Mouse (Mus musculus) frontal cortex, postnatal 10 days (tissue): Measurements from ENCODE around the gene Ufsp1.
A peak's percentile ranks its signal among the peaks of the same experiment; 100 is the strongest.

Experiments
- DNase-seq, 2 experiments: peaks; one replicate each; pipeline ENCODE4 v3.0.0; 2022; ENCODE audit warnings: low spot score in 2 of 2, mixed read lengths in 1 of 2

Ufsp1 gene

DNA sequence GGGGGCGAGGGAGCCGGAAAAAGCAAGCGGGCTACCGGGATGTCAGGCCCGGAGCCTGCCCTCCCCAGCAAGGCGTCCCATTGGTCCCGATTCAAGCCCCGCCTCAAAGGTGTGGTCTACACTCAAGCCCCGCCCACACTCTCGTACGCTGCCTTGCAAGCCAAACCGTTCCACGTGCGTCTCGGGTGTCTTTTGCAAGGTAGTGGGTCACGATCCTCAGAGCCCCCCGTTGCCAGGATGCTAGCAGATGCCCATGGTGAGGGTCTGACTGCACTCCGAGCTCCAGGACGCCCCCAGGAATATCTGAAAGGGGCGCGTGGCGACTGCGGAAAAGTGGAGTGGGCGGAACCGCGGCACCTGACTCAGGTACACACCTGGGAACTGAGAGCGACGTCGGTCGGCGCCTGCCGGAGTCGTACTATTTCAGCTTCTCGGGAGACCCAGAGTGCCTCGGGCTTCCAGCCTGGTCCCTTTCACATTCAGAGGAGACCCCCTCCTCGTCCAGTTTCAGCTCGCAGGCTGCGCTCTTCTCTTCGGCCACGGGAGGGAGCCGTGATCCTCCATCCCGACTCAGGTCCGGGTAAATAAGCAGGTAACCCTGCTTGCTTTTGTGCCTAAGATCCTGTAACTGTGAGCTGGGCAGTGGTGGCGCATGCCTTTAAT, 39.2 kb downstream of the Ufsp1 start, which contains the start of gene Slc12a9:
TSS of gene Slc12a9 (minus strand) at position 86 of the 663 bp plus-strand sequence.
- DNase-seq: peak; percentile 90 to 92

DNA sequence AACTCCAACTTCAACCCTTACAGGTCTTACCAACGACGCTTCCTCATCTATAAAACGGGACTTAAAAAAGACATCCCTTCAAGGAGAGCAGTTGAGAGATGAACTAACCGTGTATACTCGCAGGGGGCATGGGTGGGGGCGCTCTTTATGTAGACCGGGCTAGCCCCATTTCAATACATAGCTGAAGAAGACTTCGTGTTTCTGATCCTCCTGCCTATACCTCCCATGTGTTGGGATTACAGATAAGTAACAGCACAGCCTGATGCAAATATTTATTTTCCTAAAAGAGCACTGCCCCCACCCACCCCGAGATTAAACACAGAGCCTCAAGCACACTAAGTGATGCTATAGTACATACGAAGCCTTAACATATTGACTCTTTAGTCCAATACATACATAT, 39.9 kb downstream of the Ufsp1 start:
- DNase-seq: no peak

DNA sequence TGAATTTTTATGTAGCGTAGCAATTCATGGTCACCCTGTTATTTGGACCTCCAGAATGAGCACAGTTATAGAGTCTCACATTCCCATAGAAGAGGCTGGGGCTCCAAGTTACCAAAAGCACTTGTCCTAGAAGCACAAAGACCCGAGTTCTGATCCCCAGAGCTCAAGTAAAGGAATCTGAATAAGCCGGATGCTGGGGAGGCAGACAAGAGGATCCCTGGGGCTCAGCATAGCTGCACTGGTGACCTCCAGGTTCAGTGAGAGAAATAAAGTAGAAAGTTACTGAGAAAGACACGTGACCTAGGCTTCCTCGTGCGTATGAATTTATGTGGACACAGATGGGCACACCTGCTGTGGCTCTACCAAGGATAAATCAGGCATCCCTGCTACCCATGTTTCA, 40.6 kb downstream of the Ufsp1 start:
- no peak for DNase-seq

DNA sequence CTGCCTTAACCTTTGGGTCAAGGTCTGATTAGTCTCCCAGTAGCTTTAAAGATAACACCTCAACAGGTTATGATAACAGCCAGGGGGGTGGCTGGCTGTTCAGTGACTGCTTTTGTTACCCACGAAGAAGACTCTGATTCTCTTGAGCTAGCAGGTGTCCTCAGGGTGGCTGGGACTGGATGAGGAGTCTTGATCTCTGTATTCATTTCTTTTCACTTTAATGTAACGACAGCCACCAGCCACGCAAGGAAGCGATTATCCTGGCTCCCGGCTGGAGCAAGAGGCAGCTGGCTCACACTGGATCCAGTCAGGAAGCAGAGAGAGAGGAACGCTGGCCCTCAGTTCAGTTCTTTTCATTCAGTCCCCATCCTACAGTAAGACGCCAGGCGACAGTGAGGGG, 42.8 kb downstream of the Ufsp1 start:
- DNase-seq: no peak

DNA sequence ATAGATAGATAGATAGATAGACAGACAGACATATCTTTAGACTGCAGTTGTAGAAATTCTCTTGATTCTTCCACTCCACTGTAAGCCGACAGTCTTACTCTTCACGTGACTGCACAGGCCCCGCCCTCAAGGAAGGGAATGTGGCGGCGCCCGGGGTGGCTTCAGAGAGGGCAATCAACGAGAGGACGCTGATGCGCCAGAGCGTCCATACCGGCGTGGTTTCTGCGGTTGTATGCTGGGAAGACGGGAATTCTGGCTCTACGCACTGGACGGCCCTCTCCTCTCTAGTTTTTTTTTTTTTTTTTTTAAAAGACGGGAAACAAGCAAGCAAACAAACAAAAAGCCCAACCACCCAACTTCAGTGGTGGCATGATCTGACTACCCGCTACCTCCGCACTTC, 43.8 kb downstream of the Ufsp1 start:
- peak; percentile 84 to 87 for DNase-seq

DNA sequence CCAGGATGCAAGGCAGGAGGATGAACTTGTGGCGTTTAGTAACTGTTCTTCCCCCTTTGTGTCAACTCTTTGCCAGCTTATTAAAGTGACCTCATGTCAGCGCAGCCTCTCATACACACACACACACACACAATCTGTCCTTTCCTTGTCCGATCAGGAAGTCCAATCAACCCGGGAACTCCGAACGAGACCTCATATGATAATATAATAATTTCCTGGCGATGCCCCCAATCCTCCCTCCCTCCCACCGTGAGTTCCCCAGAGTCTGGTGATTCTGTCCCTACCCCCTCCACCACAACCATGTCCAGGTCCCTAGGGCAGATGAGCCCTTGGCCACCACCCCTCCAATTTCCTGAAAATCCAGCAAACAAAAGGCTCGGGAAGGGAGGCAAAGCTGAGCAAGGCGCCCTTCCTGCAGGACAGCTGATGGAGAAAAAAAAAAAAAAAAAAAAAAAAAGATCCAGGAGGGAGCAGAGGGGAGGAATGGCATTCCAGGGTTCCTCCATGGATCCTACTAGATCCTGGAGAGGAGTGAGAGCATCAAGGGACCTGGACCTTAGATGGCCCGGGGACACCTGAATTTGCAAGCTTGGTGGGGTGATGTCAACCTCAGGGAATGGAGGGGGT, 44.3 kb downstream of the Ufsp1 start:
- no peak for DNase-seq

DNA sequence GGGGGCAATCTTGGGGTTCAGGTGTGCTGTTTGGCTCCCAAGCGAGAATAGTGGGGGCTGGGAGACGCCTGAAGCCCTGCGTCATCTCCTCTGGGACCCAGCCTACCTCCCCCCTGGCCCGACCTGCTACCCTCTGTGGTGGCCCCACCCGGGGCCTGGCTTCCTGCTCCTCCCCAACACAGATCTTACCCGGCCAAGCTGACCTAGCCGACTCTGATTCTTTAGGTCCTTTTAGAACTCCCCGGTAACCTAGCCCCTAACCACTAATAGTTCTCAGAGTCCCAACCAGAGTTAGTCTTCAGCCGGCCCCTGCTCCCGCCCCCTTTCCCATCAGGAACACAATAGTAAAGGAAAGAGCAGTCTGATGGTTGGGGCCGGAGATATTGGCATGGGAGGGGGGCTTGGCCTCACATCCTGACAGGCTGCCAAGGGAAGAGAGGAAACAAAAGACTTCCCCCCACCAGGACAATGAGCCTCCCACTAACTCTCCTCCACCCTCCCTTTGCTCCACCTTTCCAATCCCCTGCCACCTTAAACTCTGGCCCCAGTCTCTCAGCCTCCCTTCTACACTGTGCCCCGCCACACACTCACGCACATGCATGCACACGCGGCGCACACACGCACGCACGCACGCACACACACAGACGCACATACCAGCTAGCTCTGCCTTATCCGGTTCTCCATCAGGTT, 45.0 kb downstream of the Ufsp1 start:
- DNase-seq: peak in 1 of 2 experiments; percentile 33

DNA sequence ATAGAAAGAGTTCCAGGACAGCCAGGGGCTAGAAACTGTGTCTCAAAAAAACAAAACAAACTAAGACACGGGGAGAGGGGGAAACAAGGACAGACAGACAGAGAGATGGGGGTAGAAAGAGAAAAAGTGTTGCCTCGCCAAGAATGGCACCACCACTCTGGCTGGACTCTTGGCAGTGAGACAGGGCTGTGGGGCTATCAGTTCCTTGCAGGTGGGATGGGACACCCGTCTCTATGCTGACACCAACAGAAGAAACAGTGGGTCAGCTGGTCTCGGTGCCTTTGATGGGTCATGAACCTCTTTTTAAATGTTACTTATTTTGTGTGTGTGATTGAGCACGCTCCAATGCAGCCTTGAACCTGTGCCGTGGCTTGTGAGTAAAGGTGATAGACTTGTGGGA, 45.8 kb downstream of the Ufsp1 start:
- no peak for DNase-seq

DNA sequence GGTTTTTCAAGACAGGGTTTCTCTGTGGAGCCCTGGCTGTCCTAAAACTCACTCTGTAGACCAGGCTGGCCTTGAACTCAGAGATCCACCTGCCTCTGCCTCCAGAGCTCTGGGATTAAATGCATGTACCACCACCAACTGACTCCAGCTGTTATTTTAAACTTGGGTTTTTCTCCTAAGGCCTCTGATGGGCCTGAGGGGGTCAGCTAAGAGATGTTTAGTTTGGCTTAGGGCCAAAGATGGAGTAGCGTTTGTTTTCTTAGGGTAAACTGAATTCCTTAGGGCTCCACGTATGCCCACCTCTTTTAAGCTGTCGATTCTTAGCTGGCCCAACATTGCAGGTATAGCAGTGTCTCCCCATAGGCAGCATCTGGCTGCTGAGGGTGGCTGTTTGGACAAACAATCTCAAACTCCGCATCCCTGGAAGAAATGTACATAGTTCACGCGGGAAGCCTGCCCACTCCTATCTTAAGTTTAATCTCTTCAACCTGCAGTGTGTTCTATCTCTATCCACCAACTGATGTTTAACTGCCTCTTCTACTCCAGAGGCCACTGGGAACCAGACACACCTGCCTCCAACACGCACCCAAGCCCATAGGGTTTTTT, 48.1 kb downstream of the Ufsp1 start:
- DNase-seq: no peak

DNA sequence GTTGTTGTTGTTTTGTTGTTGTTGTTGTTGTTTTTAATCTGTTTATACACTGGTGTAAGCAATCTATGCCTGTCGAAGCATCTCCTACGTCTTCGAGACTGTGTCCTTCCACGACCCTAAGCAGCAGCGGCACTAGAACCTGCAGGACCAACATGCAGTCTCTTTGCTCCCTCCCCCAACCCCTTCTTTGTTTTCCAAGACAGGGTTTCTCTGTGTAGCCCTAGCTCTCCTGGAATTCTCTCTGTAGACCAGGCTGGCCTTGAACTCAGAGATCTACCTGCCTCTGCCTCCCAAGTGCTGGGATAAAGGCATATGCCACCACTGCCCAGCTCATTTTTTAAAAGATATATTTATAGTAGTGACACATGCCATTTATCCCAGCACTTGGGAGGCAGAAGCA, 49.0 kb downstream of the Ufsp1 start:
- no peak for DNase-seq

DNA sequence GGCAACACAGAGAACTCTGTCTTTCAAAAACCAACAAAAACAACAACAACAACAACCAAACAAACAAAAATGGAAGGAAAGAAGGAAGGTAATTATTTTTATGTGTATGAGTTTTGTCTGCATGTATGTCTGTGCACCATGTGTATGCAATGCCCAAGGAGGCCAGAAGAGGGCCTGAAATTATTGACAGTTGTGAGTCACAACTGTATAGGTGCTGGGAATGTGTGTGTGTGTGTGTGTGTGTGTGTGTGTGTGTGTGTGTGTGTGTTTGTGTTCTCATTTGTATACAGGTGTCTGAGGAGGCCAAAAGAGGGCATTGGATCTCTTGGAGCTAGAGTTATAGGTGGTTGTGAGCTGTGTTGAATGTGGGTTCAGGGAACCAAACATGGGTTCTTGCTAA, 49.4 kb downstream of the Ufsp1 start:
- no peak for DNase-seq
